Mouse (Mus musculus) hindbrain, embryonic 11.5 days (tissue): ENCODE measurements around the gene Nop16. TPM values are rescaled to one million over a fixed set of nuclear protein-coding genes. Genes with fewer than 3 reads are reported as not detected.
A peak's percentile ranks its signal among the peaks of the same experiment; 100 is the strongest.

Experiments
- ATAC-seq: fragments of 200-750 bp; cut with Nextera tagmentation; 2 replicates; pipeline ENCODE4 v1.8.0; 2017; ENCODE audit warnings: mild to moderate bottlenecking, moderate TSS enrichment, moderate library complexity; ENCODE audit not compliant: low FRiP score
- DNase-seq: peaks from one replicate; pipeline ENCODE4 v3.0.0-alpha.2; 2015; ENCODE audit warnings: low spot score
- H3K27ac ChIP-seq: fragments of 300-500 bp; sonication (generic); 2 replicates; pipeline ENCODE4 v1.5.1; 2014; ENCODE audit warnings: mild to moderate bottlenecking, low read depth, low read length
- H3K27me3 ChIP-seq: fragments of 300-500 bp; sonication (generic); 2 replicates; pipeline ENCODE4 v1.6.1; 2014; ENCODE audit warnings: mild to moderate bottlenecking, low read length, moderate library complexity, mixed read lengths; ENCODE audit not compliant: control insufficient read depth, insufficient read depth
- H3K36me3 ChIP-seq: fragments of 300-500 bp; sonication (generic); 2 replicates; pipeline ENCODE4 v1.6.1; 2014; ENCODE audit warnings: mild to moderate bottlenecking, low read length, moderate library complexity, mixed read lengths; ENCODE audit not compliant: control insufficient read depth, insufficient read depth
- H3K4me1 ChIP-seq: fragments of 300-500 bp; sonication (generic); replicated peaks from 2 replicates; pipeline ENCODE4 v1.6.1; 2014; ENCODE audit warnings: low read length, mixed read lengths; ENCODE audit not compliant: control insufficient read depth, insufficient read depth
- H3K4me2 ChIP-seq: fragments of 300-500 bp; sonication (generic); replicated peaks from 2 replicates; pipeline ENCODE4 v1.6.1; 2014; ENCODE audit warnings: mild to moderate bottlenecking, low read depth, low read length
- H3K4me3 ChIP-seq: fragments of 300-500 bp; sonication (generic); 2 replicates; pipeline ENCODE4 v1.5.1; 2014; ENCODE audit warnings: low read depth, low read length
- H3K9ac ChIP-seq: fragments of 300-500 bp; sonication (generic); 2 replicates; pipeline ENCODE4 v1.6.1; 2014; ENCODE audit warnings: low read depth, low read length
- H3K9me3 ChIP-seq: fragments of 300-500 bp; sonication (generic); 2 replicates; pipeline ENCODE4 v1.6.1; 2016; ENCODE audit warnings: low read length; ENCODE audit not compliant: control insufficient read depth
- WGBS: fragments of 180-500 bp; shearing (Covaris S2); extraction: QIAGEN DNeasy Blood & Tissue Kit; methylation state at CpG from one replicate; pipeline ENCODE4 v1.1.7; 2014; 5-methylcytosine and 5-hydroxymethylcytosine counted together
- polyA plus RNA-seq: library from polyadenylated mRNA; unstranded; fragments of >200 nt; fragmentation: Nextera tagmentation; extraction: Ambion mirVana; gene quantifications from 2 replicates; pipeline ENCODE4 v1.2.1, GENCODE M21; 2014

Nop16 gene
- polyA plus RNA-seq, 1 experiment from 2014 or later: 63.0 TPM

DNA sequence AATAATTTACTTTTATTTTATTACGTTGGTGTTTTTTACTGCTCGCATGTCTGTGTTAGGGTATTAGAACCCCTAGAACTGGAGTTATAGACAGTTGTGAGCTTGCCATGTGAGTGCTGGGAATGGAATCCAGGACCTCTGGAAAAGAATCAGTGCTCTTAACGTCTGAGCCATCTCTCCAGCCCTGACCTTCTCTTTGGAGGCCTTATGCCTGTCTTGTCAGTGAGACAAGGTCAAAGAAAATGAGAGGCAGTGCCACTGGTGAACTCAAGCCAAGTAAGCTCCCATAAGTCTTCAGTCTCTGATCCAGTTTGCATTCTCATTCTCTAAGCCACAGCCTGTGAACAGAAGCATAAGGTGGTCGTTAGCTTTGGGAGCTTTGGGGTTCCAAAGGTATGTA lies 19.2 kb downstream of the Nop16 start:
- Histone ChIP-seq H3K36me3 (no peaks in the 10 kb centered on the region), H3K4me3 (no peak overlapping the region), H3K4me1 (no peaks in the 10 kb centered on the region), H3K4me2 (no peak overlapping the region), H3K9me3 (no peaks in the 10 kb centered on the region), H3K9ac (no peak overlapping the region), H3K27ac (no peak overlapping the region), H3K27me3 (no peaks in the 10 kb centered on the region)
- ATAC-seq (no peak), DNase-seq (no peak)
- 74% methylated on average over 4 of the region's 4 CpGs for WGBS

DNA sequence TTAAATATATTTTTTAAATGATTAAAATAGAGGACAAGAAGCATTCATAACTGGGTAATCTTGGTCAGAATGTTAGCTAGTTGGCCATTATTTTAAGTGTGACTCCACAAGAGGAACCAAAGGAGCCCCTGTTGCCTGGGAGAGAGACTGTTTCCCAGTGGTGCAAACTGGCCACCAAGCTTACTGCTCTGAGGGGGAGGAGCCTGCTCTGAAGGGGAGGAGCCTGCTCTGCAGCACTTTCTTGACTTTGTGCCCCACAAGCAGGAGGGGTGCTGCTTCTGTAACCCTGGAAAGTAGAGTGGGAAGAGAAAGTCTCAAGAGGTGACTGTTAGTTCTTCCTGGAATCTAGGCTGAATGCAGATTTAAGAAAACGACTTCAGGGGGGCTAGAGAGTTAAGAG lies 20.6 kb downstream of the Nop16 start:
- DNase-seq: no peak
- Histone ChIP-seq H3K4me1 (no peaks in the 10 kb centered on the region), H3K27ac (no peak overlapping the region), H3K4me2 (no peak overlapping the region), H3K9ac (no peak overlapping the region), H3K36me3 (no peaks in the 10 kb centered on the region), H3K27me3 (no peaks in the 10 kb centered on the region), H3K9me3 (no peaks in the 10 kb centered on the region), H3K4me3 (no peak overlapping the region)
- WGBS: 59% methylated on average over 1 of the region's 1 CpGs
- ATAC-seq: no peak

GRCm38 (mm10) chr13:54568380-54568779 lies 21.5 kb downstream of the Nop16 start:
- Histone ChIP-seq H3K9ac (no peak overlapping the region), H3K36me3 (no peaks in the 10 kb centered on the region), H3K27me3 (no peaks in the 10 kb centered on the region), H3K4me2 (no peak overlapping the region), H3K27ac (no peak overlapping the region), H3K9me3 (no peaks in the 10 kb centered on the region), H3K4me3 (no peak overlapping the region), H3K4me1 (no peaks in the 10 kb centered on the region)
- WGBS: 44% methylated on average over 5 of the region's 5 CpGs
- ATAC-seq (no peak), DNase-seq (no peak)

DNA sequence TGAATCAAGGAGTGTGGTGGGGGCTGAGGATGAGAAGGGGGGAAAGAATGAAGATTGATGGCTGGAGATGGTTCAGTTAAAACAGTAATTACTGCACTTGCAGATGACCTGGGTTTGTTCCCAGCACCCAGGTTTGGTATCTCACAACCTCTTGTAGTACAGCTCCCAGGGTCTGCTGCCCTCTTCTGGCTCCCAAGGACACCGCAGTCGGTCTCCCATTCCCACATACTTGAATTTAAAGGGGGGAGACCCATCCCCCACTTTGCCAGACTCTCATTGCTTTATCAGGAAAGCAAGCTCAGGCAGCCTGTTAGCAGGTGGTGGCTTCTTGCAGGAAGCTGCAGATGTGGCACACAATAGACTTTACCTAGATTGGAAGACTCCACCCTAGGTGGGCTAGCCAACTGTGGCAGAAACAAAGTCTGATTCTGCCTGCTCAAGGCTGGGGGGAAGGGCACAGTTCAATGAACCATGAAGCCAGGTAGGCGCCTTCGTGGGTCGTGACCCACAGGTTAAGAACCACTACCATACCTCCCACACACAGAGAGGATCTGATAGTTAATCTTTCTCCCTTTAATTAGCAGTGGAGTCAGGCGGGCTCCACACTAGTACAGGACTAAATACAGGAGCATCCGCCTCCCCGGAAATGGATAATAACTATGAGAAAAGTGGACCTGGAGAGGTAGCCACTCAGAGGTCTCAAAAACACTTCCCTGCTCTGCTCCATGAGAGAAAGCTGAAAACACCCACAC lies 24.1 kb downstream of the Nop16 start:
- H3K27me3 ChIP-seq: no peaks in the 10 kb centered on the region
- no peaks in the 10 kb centered on the region for H3K36me3 ChIP-seq
- 0 out of 2 replicates have a peak overlapping the region, but pooled peaks have one; percentile 38 for H3K9ac ChIP-seq
- H3K4me3 ChIP-seq: peak overlapping the region; percentile 99
- no peaks in the 10 kb centered on the region for H3K4me1 ChIP-seq
- peak overlapping the region; percentile 51 for H3K4me2 ChIP-seq
- WGBS: 47% methylated on average over 8 of the region's 8 CpGs
- H3K27ac ChIP-seq: no peak overlapping the region
- ATAC-seq (peak; percentile 64), DNase-seq (peak; percentile 65)
- H3K9me3 ChIP-seq: no peaks in the 10 kb centered on the region

DNA sequence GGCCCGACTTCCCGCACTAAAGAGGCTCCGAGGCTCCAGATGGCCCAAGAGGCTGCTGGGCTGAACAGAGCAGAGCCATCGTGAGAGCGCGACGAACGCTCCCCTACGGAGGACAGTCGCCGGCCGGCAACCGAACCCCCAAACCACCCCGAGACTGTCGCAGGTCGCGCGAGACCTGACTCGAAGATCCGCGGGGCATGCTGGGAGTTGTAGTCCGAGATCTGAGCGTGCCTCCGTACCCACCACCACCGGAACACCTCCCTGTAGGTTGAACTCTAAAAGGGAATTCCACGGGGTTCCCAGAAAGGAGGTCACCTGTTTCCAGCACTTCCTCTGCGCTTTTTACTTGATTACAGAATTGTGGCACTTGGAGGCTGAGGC lies 24.7 kb downstream of the Nop16 start, which contains the start of gene 4833439L19Rik:
4833439L19Rik (minus strand) TSS at position 235 of the 381 bp plus-strand sequence.
- peak; percentile 91 for ATAC-seq

GRCm38 (mm10) chr13:54564232-54565200 lies 25.4 kb downstream of the Nop16 start:
- peak; percentile 59 for DNase-seq
- peak overlapping the region; percentile 99 for H3K4me3 ChIP-seq

More for the DNA sequence above, 24.7 kb downstream of the Nop16 start, which contains the start of gene 4833439L19Rik:
- Histone ChIP-seq H3K9ac (peak within 1 kb of the TSS; percentile 99), H3K27ac (peak within 1 kb of the TSS; percentile 74), H3K9me3 (no peaks in the 10 kb centered on the region), H3K4me1 (no peaks in the 10 kb centered on the region), H3K27me3 (no peaks in the 10 kb centered on the region), H3K36me3 (no peaks in the 10 kb centered on the region), H3K4me2 (peak within 1 kb of the TSS; percentile 51), H3K4me3 (peak within 1 kb of the TSS; percentile 99)
- peak; percentile 99 for DNase-seq
- WGBS: 0% methylated on average over 24 of the region's 27 CpGs

DNA sequence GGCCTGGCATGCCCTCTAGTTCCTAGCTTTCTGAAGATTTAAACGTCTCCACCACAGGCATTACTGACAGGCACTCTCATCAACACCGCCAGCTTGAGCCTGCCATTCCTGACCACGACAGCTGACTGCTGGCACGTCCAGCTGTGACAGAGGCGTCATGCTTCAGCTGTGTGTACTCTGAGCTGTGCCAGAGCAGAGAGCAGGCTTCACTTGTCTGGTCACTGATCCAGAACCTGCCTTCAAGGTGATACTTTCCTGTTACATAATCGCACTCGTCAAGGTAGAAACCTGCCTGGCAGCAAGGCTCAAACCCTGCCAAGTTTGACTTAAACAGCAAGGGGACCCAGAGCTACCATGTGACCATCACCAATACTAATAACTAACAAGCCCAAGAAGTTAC lies 27.3 kb downstream of the Nop16 start:
- ATAC-seq (no peak), DNase-seq (no peak)
- H3K9me3 ChIP-seq: no peaks in the 10 kb centered on the region
- peaks cover 4% of the 10 kb centered on the region; the same call in 1 of the 2 replicates for H3K36me3 ChIP-seq
- H3K4me3 ChIP-seq: no peak overlapping the region
- H3K27ac ChIP-seq: no peak overlapping the region
- no peaks in the 10 kb centered on the region for H3K27me3 ChIP-seq
- no peak overlapping the region for H3K9ac ChIP-seq
- H3K4me1 ChIP-seq: no peaks in the 10 kb centered on the region
- H3K4me2 ChIP-seq: no peak overlapping the region
- 85% methylated on average over 7 of the region's 7 CpGs for WGBS

More at GRCm38 (mm10) chr13:54564232-54565200, 25.4 kb downstream of the Nop16 start:
- H3K36me3 ChIP-seq: peaks cover 3% of the 10 kb centered on the region; the same call in 1 of the 2 replicates
- H3K9me3 ChIP-seq: no peaks in the 10 kb centered on the region
- H3K4me1 ChIP-seq: no peaks in the 10 kb centered on the region
- H3K27ac ChIP-seq: peak overlapping the region; percentile 74
- peak overlapping the region; percentile 51 for H3K4me2 ChIP-seq
- WGBS: 13% methylated on average over 43 of the region's 45 CpGs
- H3K9ac ChIP-seq: peak overlapping the region; percentile 99
- peak; percentile 77 for ATAC-seq
- H3K27me3 ChIP-seq: no peaks in the 10 kb centered on the region

DNA sequence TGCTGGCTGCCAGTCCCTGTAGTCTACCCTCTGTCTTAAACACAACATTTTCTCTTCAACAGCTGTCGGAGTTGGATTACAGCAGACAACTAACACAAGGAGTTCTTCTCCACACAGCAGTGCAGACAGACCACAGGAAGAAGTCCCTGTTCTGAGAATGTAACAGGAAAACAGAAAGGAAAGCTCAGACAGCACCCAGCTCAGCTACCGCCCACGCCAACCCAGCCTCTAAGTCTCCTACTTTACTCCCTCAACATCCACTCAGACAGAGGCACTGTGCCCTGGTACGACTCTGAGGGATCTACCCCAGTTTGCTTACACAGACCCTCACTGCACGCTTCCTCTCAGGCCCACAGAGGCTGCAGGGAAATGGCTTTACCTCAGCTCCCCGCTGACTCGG lies 29.3 kb downstream of the Nop16 start:
- H3K27me3 ChIP-seq: no peaks in the 10 kb centered on the region
- H3K4me2 ChIP-seq: no peak overlapping the region
- H3K27ac ChIP-seq: no peak overlapping the region
- ATAC-seq (no peak), DNase-seq (no peak)
- H3K36me3 ChIP-seq: peaks cover 4% of the 10 kb centered on the region; the same call in 1 of the 2 replicates
- 95% methylated on average over 7 of the region's 7 CpGs for WGBS
- H3K9me3 ChIP-seq: no peaks in the 10 kb centered on the region
- H3K4me3 ChIP-seq: no peak overlapping the region
- no peak overlapping the region for H3K9ac ChIP-seq
- H3K4me1 ChIP-seq: no peaks in the 10 kb centered on the region
